Mouse (Mus musculus) erythroblast, embryonic 14.5 days (primary cell): Measurements from ENCODE around the gene Col15a1.

Source experiments
- GATA1 ChIP-seq: IDR thresholded peaks from 2 replicates; pipeline ENCODE4 v1.6.1; 2012; ENCODE audit warnings: low read length, inconsistent platforms, mixed read lengths
- TAL1 ChIP-seq: IDR thresholded peaks from 3 replicates; pipeline ENCODE4 v1.6.1; 2012; ENCODE audit warnings: low read length, inconsistent platforms, mixed read lengths

- no peak for TF ChIP-seq GATA1
- TF ChIP-seq TAL1, result no peak
These were observed 28.1 kb downstream of the Col15a1 start for GRCm38 (mm10) chr4:47236104-47236503.
